Mouse (Mus musculus) cortical plate, adult 2 months (tissue): ENCODE results near the gene Zc3h15.

Source experiments
- CTCF ChIP-seq: fragments of 200-500 bp; IDR thresholded peaks from 2 replicates; pipeline ENCODE4 v1.5.1; 2011; ENCODE audit warnings: mild to moderate bottlenecking, control low read depth, low read length; ENCODE audit not compliant: insufficient read depth; ENCODE audit errors: extremely low read depth
- POLR2A ChIP-seq: fragments of 200-500 bp; IDR thresholded peaks from 2 replicates; pipeline ENCODE4 v1.6.1; 2011; ENCODE audit warnings: mild to moderate bottlenecking, low read length, control low read depth; ENCODE audit not compliant: insufficient read depth; ENCODE audit errors: extremely low read depth

- no peak for TF ChIP-seq POLR2A
- no peak for TF ChIP-seq CTCF
Observed at GRCm38 (mm10) chr2:83661351-83661750, 17.1 kb downstream of the Zc3h15 start.
